Mouse (Mus musculus): Measurements from ENCODE around the gene Csnk1d. TPM values are rescaled to one million over a fixed set of nuclear protein-coding genes. Genes with fewer than 3 reads are reported as not detected.

The Csnk1d gene
- total RNA-seq, 2 experiments from 2014 or later, result 45.8 to 52.6 TPM

GRCm38 (mm10) chr11:120951731-120952730 is 39.1 kb downstream of the Csnk1d start:
- DNase-seq, result peak; percentile 82

- DNase-seq, result no peak
These were observed 39.9 kb downstream of the Csnk1d start for GRCm38 (mm10) chr11:120951237-120951636.

- peak; percentile 95 for DNase-seq
These were observed 40.6 kb downstream of the Csnk1d start for GRCm38 (mm10) chr11:120950281-120951202.

- peak; percentile 18 for DNase-seq
These were observed 41.3 kb downstream of the Csnk1d start for GRCm38 (mm10) chr11:120949863-120950262.

DNA sequence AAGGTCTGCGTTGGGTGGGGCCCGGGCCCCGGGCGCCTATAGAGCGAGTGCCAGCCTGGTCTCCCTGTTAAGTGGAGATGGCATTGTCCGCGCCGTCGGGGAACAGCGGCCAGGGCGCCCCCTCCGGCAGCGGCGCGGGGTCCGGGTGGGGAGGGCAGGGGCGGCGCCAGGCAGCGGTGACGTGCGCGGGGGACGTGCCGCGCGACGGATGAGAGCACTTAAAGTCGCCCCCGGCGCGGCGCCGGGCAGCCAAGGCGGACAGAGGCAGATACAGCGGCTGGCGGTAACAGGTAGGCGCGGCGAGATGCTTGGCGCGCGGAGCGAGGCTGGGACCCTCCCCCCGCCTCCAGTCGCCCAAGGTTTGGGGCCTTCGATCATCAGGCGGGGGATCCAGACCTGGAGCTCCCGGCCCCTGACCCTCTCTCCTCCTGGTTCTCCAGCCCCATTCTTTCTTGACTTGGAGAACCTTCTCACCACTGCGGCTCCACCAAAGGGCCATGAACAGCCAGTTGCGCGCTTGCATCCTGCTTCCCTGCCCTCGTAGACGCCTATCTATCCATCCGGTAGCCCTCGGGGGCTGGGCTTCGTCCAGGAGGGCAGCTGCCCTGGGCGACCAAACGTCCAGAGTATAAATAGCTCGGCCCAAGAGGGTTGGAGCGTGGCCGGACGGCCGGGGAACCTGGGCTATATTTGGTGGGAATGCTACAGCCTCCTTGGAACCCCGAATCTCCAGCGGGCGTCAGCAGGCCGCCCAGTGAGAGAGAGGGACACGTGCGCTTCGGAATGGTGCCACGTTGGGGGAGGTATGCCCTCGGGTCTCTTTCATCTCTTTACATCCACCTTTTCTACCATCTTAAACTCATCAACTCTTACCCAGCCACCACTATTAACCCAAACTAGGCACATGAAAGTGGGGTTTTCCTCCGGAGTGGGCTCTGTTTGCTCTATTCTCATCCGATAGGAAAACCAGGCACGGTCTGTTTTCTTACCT is 42.0 kb downstream of the Csnk1d start:
- DNase-seq, result peak; percentile 84

GRCm38 (mm10) chr11:120948328-120948727 is 42.8 kb downstream of the Csnk1d start, which contains the start of gene Slc16a3:
Gene Slc16a3 (plus strand): TSS chr11:120948480.
- no peak for DNase-seq

DNA sequence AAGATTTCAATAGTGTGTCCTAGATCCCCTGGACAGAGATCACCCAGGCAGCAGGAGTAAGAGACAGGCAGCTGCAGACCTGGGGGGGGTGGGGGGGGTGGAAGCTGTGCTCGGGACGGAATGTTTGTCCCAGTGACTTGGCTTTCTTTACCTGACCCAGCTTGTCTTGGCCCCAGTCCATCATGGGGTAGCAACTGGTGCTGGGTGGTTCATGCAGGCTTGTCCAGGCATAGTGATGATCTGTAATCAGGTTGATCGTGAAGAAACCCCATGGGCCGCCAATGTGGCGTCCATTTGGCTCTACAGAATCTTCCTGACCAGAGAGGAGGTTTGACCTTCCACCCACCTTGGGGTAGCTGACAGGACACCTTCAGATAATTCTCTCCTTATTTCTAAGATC is 45.2 kb downstream of the Csnk1d start:
- peak; percentile 65 for DNase-seq

- no peak for DNase-seq
These were observed 45.9 kb downstream of the Csnk1d start for GRCm38 (mm10) chr11:120945266-120945665.

GRCm38 (mm10) chr11:120940959-120941358 is 50.2 kb downstream of the Csnk1d start:
- DNase-seq, result no peak

GRCm38 (mm10) chr11:120939712-120940341 is 51.3 kb downstream of the Csnk1d start:
- DNase-seq, result no peak

DNA sequence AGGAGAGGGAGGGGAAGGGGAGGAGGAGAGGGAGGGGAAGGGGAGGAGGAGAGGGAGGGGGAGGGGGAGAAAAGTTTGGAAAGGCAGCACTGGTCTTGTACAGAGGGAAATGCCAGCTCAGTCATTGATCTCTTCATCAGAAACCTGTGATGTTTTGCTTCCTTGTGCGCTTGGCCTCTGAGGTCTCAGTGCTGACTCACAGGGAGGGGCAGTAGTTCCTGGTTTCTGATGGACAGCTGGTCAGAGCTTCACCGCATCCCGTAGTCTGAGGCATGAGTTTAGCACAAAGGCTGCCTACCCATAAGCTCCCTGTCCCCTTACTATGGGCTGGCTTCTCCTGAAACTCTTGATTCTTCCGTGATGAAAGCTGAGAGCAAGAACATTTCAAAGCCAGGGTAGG is 52.3 kb downstream of the Csnk1d start:
- no peak for DNase-seq

DNA sequence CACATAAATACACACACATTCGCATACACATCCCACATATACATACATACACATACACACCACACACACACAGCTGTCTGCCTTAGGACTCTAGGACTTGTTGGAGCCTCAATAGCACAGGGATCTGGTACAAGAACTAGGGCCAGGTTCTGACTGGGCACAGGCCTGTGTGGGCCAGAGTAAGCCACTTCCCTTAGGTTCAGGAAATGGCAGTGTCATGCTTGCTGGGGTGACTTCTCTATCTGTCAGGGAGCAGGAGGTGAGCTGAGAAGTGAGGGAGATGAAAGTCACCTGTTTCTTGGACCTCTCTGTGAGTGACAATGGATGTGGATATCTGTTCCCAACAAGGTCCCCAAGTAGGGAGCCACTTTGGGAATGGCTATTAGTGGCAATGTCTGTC is 53.2 kb downstream of the Csnk1d start:
- DNase-seq, result no peak

DNA sequence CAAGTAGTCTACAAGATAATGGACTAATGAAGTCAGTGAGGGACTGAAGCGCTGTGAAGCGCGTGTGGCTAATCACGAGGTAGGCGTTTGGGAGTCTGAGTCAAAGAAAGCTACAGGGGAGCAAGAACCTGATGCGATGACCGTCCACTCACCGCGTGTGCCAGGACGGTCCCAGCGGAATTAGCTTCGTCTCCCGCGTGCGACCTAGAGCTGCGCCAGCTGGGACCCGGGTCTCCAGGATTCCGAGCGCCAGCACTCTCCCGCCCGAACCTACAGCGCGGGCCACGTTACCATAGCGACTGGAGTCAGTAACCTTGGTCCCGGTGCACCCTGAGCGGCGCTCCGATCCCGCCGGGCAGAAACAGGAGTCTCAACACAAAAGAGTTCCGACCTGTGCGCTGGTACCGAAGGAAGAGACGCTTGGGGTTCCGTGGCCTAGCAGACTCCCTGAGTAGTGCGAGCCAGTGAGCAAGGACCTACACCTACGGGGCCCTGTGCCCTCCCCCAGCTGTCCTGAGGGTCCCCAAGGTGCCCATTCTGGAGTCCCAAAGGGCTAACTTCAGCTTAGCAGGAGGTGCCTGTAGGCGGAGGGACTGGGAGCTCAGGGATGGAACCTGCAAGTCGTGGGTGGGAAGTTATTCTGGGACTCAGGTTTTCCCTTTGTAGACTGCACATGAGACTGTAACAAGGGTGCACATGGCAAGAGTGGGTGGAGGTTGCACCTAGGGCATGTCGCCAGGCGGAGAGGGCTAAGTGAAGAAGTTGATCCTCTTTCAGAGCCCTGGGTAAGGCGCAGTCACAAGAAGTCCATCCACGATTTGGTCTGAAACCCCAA is 58.3 kb downstream of the Csnk1d start, which contains the start of gene Ccdc57:
Ccdc57 (minus strand) TSS at position 309 of the 835 bp plus-strand sequence.
- DNase-seq, result peak; percentile 84

DNA sequence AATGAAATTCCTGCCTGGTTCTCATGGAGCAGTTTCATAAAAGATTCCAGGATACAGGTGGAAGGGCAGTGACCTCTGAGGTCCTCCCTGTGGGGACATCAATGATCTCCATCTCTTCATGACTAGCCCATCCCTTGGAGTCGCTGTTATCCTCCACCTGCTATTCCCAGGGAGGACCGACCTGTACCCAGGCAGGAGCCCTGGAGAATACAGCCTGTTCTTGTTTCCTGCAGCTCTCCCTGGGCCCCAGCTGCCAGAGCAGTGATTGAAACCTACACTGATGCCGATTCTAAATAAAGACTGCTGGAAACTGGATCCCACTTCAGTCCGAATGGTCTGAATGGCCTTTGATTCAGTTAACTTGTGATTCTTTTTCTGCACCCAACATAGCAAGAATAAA is 59.7 kb downstream of the Csnk1d start:
- DNase-seq, result peak; percentile 59

- DNase-seq, result no peak
These were observed 62.7 kb downstream of the Csnk1d start for GRCm38 (mm10) chr11:120928468-120928867.

GRCm38 (mm10) chr11:120922528-120922927 is 68.6 kb downstream of the Csnk1d start:
- no peak for DNase-seq

GRCm38 (mm10) chr11:120917756-120918155 is 73.4 kb downstream of the Csnk1d start:
- DNase-seq, result no peak

DNA sequence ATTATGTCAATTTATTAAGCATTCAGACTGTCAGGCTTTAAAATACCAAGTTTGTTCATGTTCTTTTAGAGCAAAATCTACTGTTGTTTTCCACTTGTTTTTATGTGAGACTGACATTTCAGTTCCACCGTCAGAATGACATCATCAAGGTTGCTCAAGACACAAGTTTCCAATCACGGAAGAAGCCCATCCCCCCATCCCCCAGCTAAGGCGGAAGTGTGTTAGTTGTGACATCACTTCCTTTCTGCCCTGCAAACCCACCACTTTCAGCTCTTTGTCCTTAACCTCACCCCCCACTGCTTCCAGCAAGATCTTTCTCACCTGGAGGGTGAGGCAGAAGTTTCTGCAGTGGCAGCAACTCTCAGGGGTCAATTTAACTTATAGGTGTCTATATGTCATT is 74.7 kb downstream of the Csnk1d start:
- no peak for DNase-seq

DNA sequence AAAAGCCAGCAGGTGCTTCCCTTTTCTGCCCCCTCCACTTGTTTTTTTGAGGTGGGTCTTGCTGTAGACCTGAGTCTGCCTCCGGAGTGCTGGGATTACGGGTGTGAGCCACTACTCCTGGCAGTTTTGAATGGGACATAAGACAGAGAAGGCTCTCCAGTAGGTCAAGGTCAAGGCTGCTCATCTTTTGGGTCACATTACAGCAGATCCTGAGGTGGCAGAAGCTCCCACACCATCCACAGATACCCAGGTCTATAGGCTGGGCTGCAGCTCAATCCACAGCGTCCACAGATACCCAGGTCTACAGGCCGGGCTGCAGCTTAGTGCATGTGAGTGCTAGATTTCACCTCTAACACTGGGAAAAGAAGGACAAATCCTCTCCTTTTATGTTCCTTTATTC is 77.3 kb downstream of the Csnk1d start:
- no peak for DNase-seq

Measured in gastrocnemius, postnatal 25 days (tissue).